21 mouse cellular contexts compared by ENCODE assay signal in genomic region chr5:36731901-36732652, GRCm38 (mm10). TPM values are rescaled to one million over a fixed set of nuclear protein-coding genes. Genes with fewer than 3 reads are reported as not detected.
DNase-seq lines count a peak whose midpoint lies in the region; ATAC-seq lines count a peak whose summit lies in the region.
"Had no signal": no experiment of that assay in that cellular context is flagged by ENCODE, and none has a peak within 500 bp of the region (broad histone marks: within the 10 kb centered on the region; RNA-seq: fewer than 3 reads in every experiment).

No protein-coding gene starts in this region.

- H3K9me3 ChIP-seq in heart, embryonic 11.5 days (replicated peaks; ENCODE audit: control insufficient read depth, low read length), result no peaks in the 10 kb centered on the region
- H3K9me3 ChIP-seq in liver, embryonic 16.5 days (replicated peaks; ENCODE audit: control insufficient read depth, low read length), result no peaks in the 10 kb centered on the region
- H3K9me3 ChIP-seq: embryonic facial prominence, embryonic 12.5 days; heart, embryonic 13.5 days had no signal

- H3K4me3 ChIP-seq in heart, embryonic 11.5 days (ENCODE audit: low read depth, low read length), result no peak overlapping the region
- H3K4me3 ChIP-seq in liver, embryonic 16.5 days (ENCODE audit: low read depth, low read length), result peak overlapping the region; percentile 42
- H3K4me3 ChIP-seq: embryonic facial prominence, embryonic 12.5 days; heart, embryonic 13.5 days; layer of hippocampus, adult 2 months; left cerebral cortex, adult 2 months had no signal

- intact Hi-C loops in left cerebral cortex, postnatal 25 days (cut with DNase I), result no loop called here

- H3K27ac ChIP-seq in heart, embryonic 11.5 days (ENCODE audit: low read depth, low read length), result peak overlapping the region; percentile 43; the same call in 1 of the 2 replicates
- peak overlapping the region; percentile 93 for H3K27ac ChIP-seq in liver, embryonic 16.5 days (ENCODE audit: low read length)
- H3K27ac ChIP-seq: embryonic facial prominence, embryonic 12.5 days; heart, embryonic 13.5 days; hindbrain, embryonic 14.5 days; layer of hippocampus, adult 2 months; left cerebral cortex, adult 2 months had no signal

- H3K27me3 ChIP-seq in heart, embryonic 11.5 days (ENCODE audit: control insufficient read depth, insufficient read depth, low read length), result no peaks in the 10 kb centered on the region
- H3K27me3 ChIP-seq in liver, embryonic 16.5 days (ENCODE audit: control insufficient read depth, insufficient read depth, low read depth, low read length), result no peaks in the 10 kb centered on the region; the same call in 1 of the 2 replicates
- H3K27me3 ChIP-seq: embryonic facial prominence, embryonic 12.5 days; heart, embryonic 13.5 days had no signal

- no peak overlapping the region for H3K4me2 ChIP-seq in heart, embryonic 11.5 days
- H3K4me2 ChIP-seq in liver, embryonic 16.5 days (ENCODE audit: low read depth, low read length), result peak overlapping the region; percentile 47
- H3K4me2 ChIP-seq: embryonic facial prominence, embryonic 12.5 days; heart, embryonic 13.5 days; hindbrain, embryonic 14.5 days had no signal

- DNase-seq in adrenal gland, adult 2 months, result peak; percentile 1
- no peak for DNase-seq in adrenal gland, adult 8-10 months
- DNase-seq in heart, adult 18-20 months, result no peak
- no peak for DNase-seq in thymus, postnatal 10 days (ENCODE audit: low spot score in 2 of 2)
- no peak for DNase-seq in left cerebral cortex, postnatal 25 days (ENCODE audit: low spot score in 2 of 2)
- DNase-seq: adrenal gland, postnatal 36 days; cerebellum, adult 8-10 months; heart, postnatal 36 days; kidney, adult 8-10 months; kidney, postnatal 14 days; lung, adult 2 months; thymus, postnatal 36 days had no signal

- peaks cover 9% of the 10 kb centered on the region; the same call in 1 of the 2 replicates for H3K4me1 ChIP-seq in heart, embryonic 11.5 days (ENCODE audit: control insufficient read depth, insufficient read depth, low read length)
- H3K4me1 ChIP-seq in liver, embryonic 16.5 days (ENCODE audit: control insufficient read depth, low read depth, low read length), result peaks cover 70% of the 10 kb centered on the region
- H3K4me1 ChIP-seq: embryonic facial prominence, embryonic 12.5 days had no signal

- WGBS in heart, embryonic 11.5 days (ENCODE audit: insufficient replicate concordance), result 58% methylated on average over 7 of the region's 7 CpGs
- WGBS in liver, embryonic 16.5 days (ENCODE audit: insufficient replicate concordance), result 62% methylated on average over 7 of the region's 7 CpGs

- H3K36me3 ChIP-seq in heart, embryonic 11.5 days (ENCODE audit: control insufficient read depth, insufficient read depth, low read length), result no peaks in the 10 kb centered on the region
- H3K36me3 ChIP-seq in liver, embryonic 16.5 days (ENCODE audit: control insufficient read depth, insufficient read depth), result no peaks in the 10 kb centered on the region
- H3K36me3 ChIP-seq: embryonic facial prominence, embryonic 12.5 days; heart, embryonic 13.5 days had no signal

- ATAC-seq in heart, embryonic 11.5 days (replicated peaks; ENCODE audit: insufficient number of reproducible peaks, low FRiP score, low TSS enrichment), result no peak
- peak; percentile 48 for ATAC-seq in erythroid progenitor cell, adult 5-6 weeks (replicated peaks; ENCODE audit: low FRiP score, poor library complexity, severe bottlenecking)
- peak; percentile 63 for ATAC-seq in liver, embryonic 16.5 days (ENCODE audit: low read depth)
- ATAC-seq: CD4-positive, CD25-positive, alpha-beta regulatory T cell, adult 4 months had no signal

- H3K9ac ChIP-seq in heart, embryonic 11.5 days (ENCODE audit: low read depth, low read length), result no peak overlapping the region
- H3K9ac ChIP-seq in liver, embryonic 16.5 days (ENCODE audit: low read depth, low read length), result peak overlapping the region; percentile 58
- H3K9ac ChIP-seq: embryonic facial prominence, embryonic 12.5 days; heart, embryonic 13.5 days; hindbrain, embryonic 14.5 days had no signal

RNA-seq across cellular contexts. Expression of gene Bloc1s4, which starts 16.4 kb away (rescaled TPM):
- total RNA-seq in adrenal gland, adult 2 months (2021), result 10 to 100 TPM; 21.9 to 27.5 TPM
- 64.9 and 70.9 TPM in 2 replicates for polyA plus RNA-seq in adrenal gland, adult 2 months (2012; rRNA removed)
- total RNA-seq in adrenal gland, adult 8-10 months (2022), result 10 to 100 TPM; 21.6 to 34.1 (median 27.6) TPM
- 20.0 and 20.1 TPM in 2 replicates for polyA plus RNA-seq in heart, embryonic 11.5 days (2014; fragmentation: Nextera tagmentation; extraction: Ambion mirVana)
- 10 to 100 TPM; 14.0 to 14.2 TPM for total RNA-seq in heart, adult 18-20 months (2021)
- total RNA-seq in erythroid progenitor cell, adult 5-6 weeks (2015; ENCODE audit: low replicate concordance), result 5.0 and 10.5 TPM in 2 replicates
- total RNA-seq in erythroid progenitor cell, adult 5-6 weeks (2017; ENCODE audit: low replicate concordance), result 7.9 and 13.1 TPM in 2 replicates
- polyA plus RNA-seq in liver, embryonic 16.5 days (2015; fragmentation: Nextera tagmentation; extraction: Ambion mirVana), result 11.3 and 12.6 TPM in 2 replicates
- 10 to 100 TPM; 16.0 to 21.3 TPM for total RNA-seq in left cerebral cortex, postnatal 25 days (2021)

RNA-seq across cellular contexts. Expression of gene D5Ertd579e, which starts 36.3 kb away (rescaled TPM):
- 10 to 100 TPM; 64.4 to 83.5 TPM for total RNA-seq in adrenal gland, adult 2 months (2021)
- 13.7 and 13.9 TPM in 2 replicates for polyA plus RNA-seq in adrenal gland, adult 2 months (2012; rRNA removed)
- total RNA-seq in adrenal gland, adult 8-10 months (2022), result 10 to 100 TPM; 64.5 to 98.4 (median 79.4) TPM
- 27.8 and 32.0 TPM in 2 replicates for polyA plus RNA-seq in heart, embryonic 11.5 days (2014; fragmentation: Nextera tagmentation; extraction: Ambion mirVana)
- total RNA-seq in heart, adult 18-20 months (2021), result 10 to 100 TPM; 85.9 to 89.3 TPM
- 139 and 143 TPM in 2 replicates for total RNA-seq in erythroid progenitor cell, adult 5-6 weeks (2015; ENCODE audit: low replicate concordance)
- 235 and 242 TPM in 2 replicates for total RNA-seq in erythroid progenitor cell, adult 5-6 weeks (2017; ENCODE audit: low replicate concordance)
- polyA plus RNA-seq in liver, embryonic 16.5 days (2015; fragmentation: Nextera tagmentation; extraction: Ambion mirVana), result 22.6 and 23.2 TPM in 2 replicates
- total RNA-seq in left cerebral cortex, postnatal 25 days (2021), result 10 to 100 TPM; 91.8 to 97.9 TPM
